Mouse (Mus musculus) kidney, adult 11 months (tissue): Measurements from ENCODE around the gene Nifk.

Experiments used
- DNase-seq: peaks from one replicate; pipeline ENCODE4 v3.0.0; 2022

Nifk gene

DNA sequence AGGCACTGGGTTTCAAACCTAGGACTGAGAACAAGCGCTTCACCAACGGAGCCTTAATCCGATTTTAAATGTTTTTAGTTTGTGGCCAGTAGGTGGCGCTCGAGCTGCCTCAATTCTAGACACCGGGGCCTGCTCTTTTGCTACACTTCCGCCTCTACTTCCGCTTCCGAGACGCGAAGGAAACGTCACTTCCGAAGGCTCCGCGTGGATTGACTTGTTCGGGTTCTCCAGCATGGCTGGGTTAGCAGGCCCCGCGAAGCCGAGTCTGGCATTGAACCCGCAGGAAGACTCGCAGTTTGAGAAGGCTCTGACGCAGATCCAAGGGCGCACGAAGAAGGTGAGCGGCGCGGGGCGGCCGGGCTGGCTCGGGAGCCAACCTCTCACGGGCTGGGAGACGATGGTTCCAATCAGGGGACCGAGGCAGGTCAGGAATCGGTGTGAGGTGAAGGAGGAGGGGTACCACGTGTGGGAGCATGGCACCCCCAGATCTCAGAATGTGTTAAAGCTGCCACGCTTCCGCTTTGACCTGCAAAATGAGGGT, at the start of gene Nifk:
Gene Nifk, plus strand, starts transcription at position 179 of the 541 bp plus-strand sequence.
- DNase-seq: peak; percentile 92

- DNase-seq: no peak
Observed at GRCm38 (mm10) chr1:118275139-118275538, 46.5 kb upstream of the Nifk start.

- no peak for DNase-seq
Observed at GRCm38 (mm10) chr1:118292291-118292690, 29.3 kb upstream of the Nifk start.

DNA sequence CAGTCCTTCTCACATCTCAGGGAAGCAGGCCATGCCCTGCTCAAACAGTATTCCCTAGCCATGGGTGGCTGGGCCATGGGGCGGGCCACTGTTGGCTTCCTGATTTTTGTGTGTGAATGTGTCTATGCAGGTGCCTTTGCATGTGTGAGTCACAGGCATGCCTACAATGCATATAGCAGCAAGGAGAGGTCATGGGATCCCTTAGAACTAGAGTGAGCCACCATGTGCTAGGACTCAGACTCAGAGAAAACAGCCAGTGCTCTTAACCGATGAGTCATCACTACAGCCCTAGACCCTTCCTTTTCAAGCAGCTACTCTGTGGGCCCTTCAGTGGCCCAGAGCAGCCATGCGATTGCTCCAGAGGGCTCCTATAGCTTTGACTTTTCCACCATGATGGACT, 27.4 kb upstream of the Nifk start:
- no peak for DNase-seq

- no peak for DNase-seq
Observed at GRCm38 (mm10) chr1:118294826-118295225, 26.8 kb upstream of the Nifk start.

GRCm38 (mm10) chr1:118296673-118297072, 25.0 kb upstream of the Nifk start:
- DNase-seq: no peak

DNA sequence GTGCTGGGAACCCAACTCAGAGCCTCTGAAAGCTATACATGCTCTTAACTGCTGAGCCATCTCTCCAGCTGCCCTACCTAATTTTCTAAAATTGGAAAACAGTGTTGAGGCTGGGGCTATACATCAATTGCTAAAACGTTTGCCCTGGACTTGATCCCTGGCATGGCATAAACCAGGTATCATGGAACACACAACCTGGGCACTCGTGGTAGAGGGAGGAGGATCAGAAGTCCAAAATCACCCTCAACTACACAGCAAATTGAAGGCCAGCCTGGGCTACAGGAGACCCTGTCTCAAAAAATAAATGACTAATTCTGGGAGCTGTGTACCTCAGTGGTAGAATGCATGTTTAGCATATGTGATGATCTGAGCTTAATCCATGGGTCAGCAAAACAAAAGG, 23.9 kb upstream of the Nifk start:
- no peak for DNase-seq

GRCm38 (mm10) chr1:118310780-118311621, 10.6 kb upstream of the Nifk start:
- peak; percentile 87 for DNase-seq

DNA sequence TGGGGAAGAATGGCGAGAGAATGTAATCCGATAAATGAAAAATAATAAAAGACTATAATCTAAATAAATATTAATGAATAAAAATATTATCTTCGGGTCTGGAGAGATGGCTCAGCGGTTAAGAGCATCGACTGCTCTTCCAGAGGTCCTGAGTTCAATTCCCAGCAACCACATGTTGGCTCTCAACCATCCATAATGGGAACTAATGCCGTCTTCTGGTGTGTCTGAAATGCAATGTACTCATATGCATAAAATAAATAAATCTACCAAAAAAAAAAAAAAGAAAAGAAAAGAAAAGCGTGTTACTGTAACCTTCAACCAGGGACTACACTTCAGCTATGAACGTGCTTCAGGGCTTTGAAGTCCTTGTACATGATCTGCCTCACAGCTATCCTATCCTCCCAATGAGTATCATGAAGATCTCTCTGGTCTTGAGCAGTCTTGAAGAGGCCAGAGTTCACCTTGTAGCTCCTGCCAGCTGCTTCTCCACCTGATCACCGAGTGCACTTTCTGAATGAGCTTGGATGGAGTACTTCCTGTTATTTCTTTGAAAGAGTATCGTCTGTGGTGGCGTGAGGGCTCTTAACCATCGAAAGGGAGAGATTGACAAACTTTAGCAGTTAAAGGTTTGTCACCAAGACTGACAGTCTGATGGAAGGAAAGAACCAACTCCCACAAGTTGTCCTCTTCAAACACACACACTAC, 9.9 kb upstream of the Nifk start, which contains the start of gene Tsn:
Gene Tsn, minus strand, starts transcription at position 118 of the 705 bp plus-strand sequence.
- DNase-seq: no peak

DNA sequence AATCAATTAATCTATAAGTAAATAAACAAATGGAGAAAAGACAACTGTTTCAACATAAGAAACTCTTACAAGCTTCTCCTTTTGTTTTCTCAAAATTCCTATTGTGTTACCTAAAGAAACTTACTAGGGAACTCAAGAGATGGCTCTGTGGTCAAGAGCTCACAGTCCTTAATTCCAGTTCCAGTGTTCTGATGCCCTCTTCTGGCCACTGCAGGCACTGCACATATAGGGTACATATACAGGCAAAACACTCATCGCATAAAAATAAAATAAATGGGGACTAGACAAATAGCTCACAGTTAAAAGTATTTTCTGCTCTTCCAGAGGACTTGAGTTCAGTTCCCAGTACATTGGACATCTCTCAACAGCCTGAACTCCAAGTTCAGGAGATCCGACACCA, 943 bp upstream of the Nifk start:
- peak; percentile 14 for DNase-seq

DNA sequence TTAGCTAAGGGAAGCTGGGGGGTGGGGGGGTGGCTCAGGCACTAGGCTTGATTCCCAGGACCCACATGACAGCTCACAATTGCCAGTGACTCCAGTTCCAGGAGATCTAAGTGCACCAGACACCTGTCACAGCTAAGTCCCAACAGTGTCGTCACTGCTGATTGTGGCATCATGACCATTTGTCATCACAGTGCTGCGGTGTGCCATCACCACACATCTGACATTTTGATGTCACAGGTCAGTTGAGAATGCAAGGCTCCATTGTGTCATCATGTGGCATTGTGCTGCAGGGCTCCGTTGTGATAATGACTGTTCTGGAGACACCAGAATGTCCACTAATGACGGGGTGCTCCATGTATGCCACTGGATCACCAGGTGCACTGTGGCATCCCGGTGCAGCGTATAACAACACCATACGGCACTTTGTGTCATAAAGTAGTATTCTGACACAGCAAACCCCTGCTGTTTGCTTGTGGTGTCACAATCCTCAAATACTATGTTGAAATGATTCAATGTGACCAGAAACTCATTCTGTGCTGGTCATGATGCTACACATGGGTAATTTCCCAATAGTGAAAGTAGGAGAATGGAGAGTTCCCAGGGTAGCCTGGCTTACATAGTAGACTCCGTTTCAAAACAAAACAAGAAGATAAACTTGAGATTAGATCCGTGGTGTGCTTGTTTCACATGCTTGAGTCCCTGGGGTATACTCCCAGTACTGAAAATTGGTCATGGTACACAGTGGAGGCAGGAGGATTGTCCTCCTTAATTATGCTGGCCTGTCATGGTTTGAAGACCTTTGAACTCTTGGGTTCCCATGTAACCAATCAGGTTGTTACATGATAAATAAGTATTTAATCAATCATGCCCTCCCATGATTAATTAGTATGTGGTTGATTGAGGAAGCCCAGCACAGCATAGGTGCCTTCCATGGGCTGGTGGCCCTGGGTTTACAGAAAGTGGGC, 13.4 kb downstream of the Nifk start:
- no peak for DNase-seq

GRCm38 (mm10) chr1:118335847-118336246, 14.2 kb downstream of the Nifk start:
- no peak for DNase-seq

GRCm38 (mm10) chr1:118337921-118338320, 16.3 kb downstream of the Nifk start:
- DNase-seq: no peak

- DNase-seq: peak; percentile 42
Observed at GRCm38 (mm10) chr1:118343649-118344435, 22.2 kb downstream of the Nifk start.

GRCm38 (mm10) chr1:118349922-118350321, 28.3 kb downstream of the Nifk start:
- no peak for DNase-seq

DNA sequence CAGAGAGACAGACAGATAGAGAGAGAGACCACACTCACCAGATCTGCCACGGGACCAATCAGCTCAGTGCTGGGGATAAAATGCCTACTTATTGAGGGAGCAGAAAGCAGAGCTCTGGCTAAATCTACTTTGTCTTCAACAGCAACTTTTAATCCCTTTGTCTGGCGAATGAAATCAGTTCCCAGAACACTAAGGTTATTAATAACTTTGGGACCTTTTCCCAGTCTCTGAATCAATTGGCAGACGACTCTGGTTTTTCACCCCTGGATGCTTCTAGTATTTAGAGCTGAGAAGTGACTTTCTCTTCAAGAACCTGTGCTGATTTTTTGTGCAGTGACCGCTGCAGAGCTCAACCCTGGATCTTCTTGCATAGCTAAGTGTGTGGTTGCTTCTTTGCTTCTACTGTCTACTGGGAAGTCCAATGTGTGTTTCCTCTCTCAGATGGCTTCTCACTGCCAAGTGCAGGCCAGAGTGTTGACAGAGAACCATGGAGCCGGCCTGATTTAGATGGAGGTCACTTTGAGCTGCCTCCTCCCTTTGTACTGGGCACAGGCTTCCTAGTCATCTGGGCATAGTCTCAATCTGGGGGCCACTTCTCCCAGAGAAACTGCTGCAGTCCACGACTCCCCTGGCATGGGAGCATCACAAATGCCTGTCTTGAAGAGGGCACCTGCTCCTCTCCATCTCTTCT, 37.6 kb downstream of the Nifk start:
- no peak for DNase-seq

DNA sequence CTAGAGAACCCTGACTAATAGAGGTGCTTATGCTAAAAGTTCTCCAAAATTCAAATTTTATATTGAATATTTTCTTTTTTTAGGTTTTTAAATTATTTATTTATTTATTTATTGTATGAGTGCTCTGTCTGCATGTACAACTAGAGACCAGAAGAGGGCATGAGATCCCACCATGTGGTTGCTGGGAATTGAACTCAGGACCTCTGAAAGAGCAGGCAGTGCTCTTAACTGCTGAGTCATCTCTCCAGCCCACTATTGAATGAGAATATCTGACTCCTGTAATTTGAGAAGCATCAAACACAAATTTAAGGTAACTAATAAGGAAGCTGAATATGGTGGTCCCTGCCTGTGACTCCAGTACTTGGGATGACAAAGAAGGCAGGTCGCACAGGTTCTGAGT, 46.3 kb downstream of the Nifk start:
- no peak for DNase-seq

DNA sequence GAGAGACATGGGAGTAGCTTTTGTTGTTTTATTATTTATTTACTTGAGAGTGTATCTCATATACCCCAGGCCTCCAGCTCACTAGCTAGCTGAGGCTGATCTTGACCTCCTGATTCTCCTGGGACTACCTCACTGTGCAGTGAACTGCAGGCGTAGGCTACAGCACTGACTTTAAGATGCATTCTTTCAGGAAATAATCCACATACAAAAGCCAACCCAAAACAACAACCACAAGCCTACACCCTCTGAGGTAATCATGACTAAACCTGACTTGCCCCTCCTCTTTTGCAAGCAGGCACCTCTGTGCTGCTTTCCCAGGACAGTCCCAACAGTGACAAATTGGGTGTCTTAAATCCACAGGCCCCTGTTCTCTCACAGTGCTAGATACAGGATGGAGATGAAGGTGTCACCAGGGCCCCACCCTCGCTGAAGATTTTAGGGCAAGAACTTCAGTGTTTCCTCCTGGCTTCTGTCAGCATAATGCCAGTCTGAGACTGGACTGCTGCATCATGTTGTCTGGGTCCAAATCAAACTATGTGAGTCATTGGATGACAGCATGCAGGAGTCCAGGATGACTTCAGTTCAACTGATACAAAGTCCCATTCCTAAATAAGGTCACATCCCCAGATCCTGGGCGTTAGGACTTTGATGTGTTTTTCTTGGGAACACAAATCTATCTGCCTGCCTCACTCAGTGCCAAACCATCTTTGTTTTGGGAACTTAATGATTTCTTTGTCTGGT, 47.3 kb downstream of the Nifk start:
- DNase-seq: no peak

GRCm38 (mm10) chr1:118377784-118378183, 56.1 kb downstream of the Nifk start:
- no peak for DNase-seq

GRCm38 (mm10) chr1:118380105-118380786, 58.6 kb downstream of the Nifk start:
- no peak for DNase-seq
